In the genomic region with DNA sequence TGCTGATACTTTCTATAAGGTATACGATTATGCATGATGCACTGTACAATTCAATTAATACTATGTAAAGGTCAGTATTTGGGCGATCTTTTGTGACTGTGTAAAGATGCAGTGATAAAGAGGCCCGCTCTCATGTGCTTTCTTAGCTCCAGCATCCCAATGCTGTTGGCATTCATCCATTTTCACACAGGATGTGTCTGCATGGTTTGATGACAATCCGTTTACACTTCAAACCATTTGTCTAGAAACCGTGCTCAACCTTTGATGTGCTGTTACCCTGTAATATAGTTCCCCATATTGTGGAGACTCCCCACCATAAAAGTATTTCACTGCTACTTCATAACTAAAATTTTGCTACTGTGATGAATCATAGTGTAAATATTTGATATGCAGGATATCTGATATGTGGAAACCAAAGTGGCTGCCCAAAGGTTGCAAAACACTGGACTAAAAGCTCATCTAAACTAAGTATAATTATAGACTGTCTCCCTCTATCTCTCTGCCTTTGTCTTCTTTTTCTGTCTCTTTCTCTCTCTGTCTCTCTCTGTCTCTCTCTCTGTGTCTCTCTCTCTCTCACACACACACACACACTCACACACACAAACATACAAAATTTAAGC, we compare ENCODE assay signal across 26 mouse cellular contexts.
DNase-seq lines count a peak whose midpoint lies in the region; ATAC-seq and TF ChIP-seq lines count a peak whose summit lies in the region.
"Had no signal": no experiment of that assay in that cellular context is flagged by ENCODE, and none has a peak within 500 bp of the region (broad histone marks: within the 10 kb centered on the region; RNA-seq: fewer than 3 reads in every experiment).

No protein-coding gene starts in this region.

- no peak for DNase-seq in forebrain, postnatal 0 days
- DNase-seq in lung, postnatal 0 days (ENCODE audit: low spot score), result peak; percentile 10
- DNase-seq in lung, postnatal 4 days, result no peak
- DNase-seq in brain, embryonic 14.5 days (ENCODE audit: low read depth), result peak; percentile 77
- no peak for DNase-seq in adrenal gland, postnatal 25 days
- DNase-seq: adrenal gland, postnatal 14 days; B cell, adult 2 months; cerebellum, adult 8-10 months; cerebellum, postnatal 25 days; gastrocnemius, postnatal 10 days; heart, adult 18-20 months; heart, postnatal 4 days; kidney, adult 11 months; kidney, postnatal 25 days; retina, postnatal 1 day; right cerebral cortex, postnatal 14 days; thymus, postnatal 4 days had no signal

- no peak overlapping the region for H3K4me2 ChIP-seq in forebrain, embryonic 16.5 days (ENCODE audit: low read length)
- no peak overlapping the region for H3K4me2 ChIP-seq in forebrain, postnatal 0 days (ENCODE audit: low read depth)
- no peak overlapping the region for H3K4me2 ChIP-seq in lung, postnatal 0 days (replicated peaks; ENCODE audit: low read depth, low read length)
- H3K4me2 ChIP-seq: heart, embryonic 12.5 days; hindbrain, embryonic 13.5 days; kidney, embryonic 15.5 days; liver, embryonic 11.5 days; neural tube, embryonic 15.5 days had no signal

- peaks cover 11% of the 10 kb centered on the region; the same call in 1 of the 2 replicates for H3K4me1 ChIP-seq in forebrain, embryonic 16.5 days (replicated peaks; ENCODE audit: control insufficient read depth, insufficient read depth, low read length)
- no peaks in the 10 kb centered on the region for H3K4me1 ChIP-seq in forebrain, postnatal 0 days (ENCODE audit: insufficient read depth)
- H3K4me1 ChIP-seq in lung, postnatal 0 days (ENCODE audit: insufficient read depth, low read depth, low read length), result no peaks in the 10 kb centered on the region
- H3K4me1 ChIP-seq: heart, embryonic 12.5 days; kidney, embryonic 15.5 days had no signal

- H3K36me3 ChIP-seq in forebrain, embryonic 16.5 days (ENCODE audit: control insufficient read depth, insufficient read depth), result no peaks in the 10 kb centered on the region
- H3K36me3 ChIP-seq in forebrain, postnatal 0 days (ENCODE audit: insufficient read depth), result no peaks in the 10 kb centered on the region
- H3K36me3 ChIP-seq in lung, postnatal 0 days (ENCODE audit: insufficient read depth, low read length), result no peaks in the 10 kb centered on the region
- H3K36me3 ChIP-seq: heart, embryonic 12.5 days; hindbrain, embryonic 13.5 days; kidney, embryonic 15.5 days; neural tube, embryonic 15.5 days had no signal

- peak; percentile 54; the same call in 1 of the 2 replicates for ATAC-seq in forebrain, embryonic 16.5 days
- ATAC-seq in forebrain, postnatal 0 days, result no peak
- ATAC-seq in lung, postnatal 0 days, result no peak
- ATAC-seq in cerebellum, adult (ENCODE audit: insufficient number of reproducible peaks, low FRiP score, low TSS enrichment), result no peak
- ATAC-seq: inflammation-experienced regulatory T-cells, adult 6 months had no signal

- no peak for TF ChIP-seq EP300 in lung, postnatal 0 days (IDR thresholded peaks at IDR 0.05)

- H3K4me3 ChIP-seq in forebrain, embryonic 16.5 days (replicated peaks; ENCODE audit: low read length), result no peak overlapping the region
- H3K4me3 ChIP-seq in forebrain, postnatal 0 days (ENCODE audit: low read depth, low read length), result no peak overlapping the region
- H3K4me3 ChIP-seq in lung, postnatal 0 days (ENCODE audit: low read depth, low read length), result no peak overlapping the region
- H3K4me3 ChIP-seq: heart, embryonic 12.5 days; hindbrain, embryonic 13.5 days; kidney, embryonic 15.5 days; neural tube, embryonic 15.5 days had no signal

- H3K9me3 ChIP-seq in forebrain, embryonic 16.5 days (ENCODE audit: control insufficient read depth, low read length), result no peaks in the 10 kb centered on the region
- no peaks in the 10 kb centered on the region for H3K9me3 ChIP-seq in forebrain, postnatal 0 days (ENCODE audit: low read length)
- H3K9me3 ChIP-seq in lung, postnatal 0 days (ENCODE audit: low read length), result no peaks in the 10 kb centered on the region
- H3K9me3 ChIP-seq: heart, embryonic 12.5 days; hindbrain, embryonic 13.5 days; kidney, embryonic 15.5 days; neural tube, embryonic 15.5 days had no signal

- TF ChIP-seq POLR2A in brain, embryonic 14.5 days (IDR thresholded peaks at IDR 0.05; ENCODE audit: borderline replicate concordance, extremely low read depth, insufficient read depth, insufficient read length, poor library complexity, severe bottlenecking), result no peak

- WGBS in forebrain, embryonic 16.5 days, result 61% methylated on average over 5 of the region's 5 CpGs
- 54% methylated on average over 5 of the region's 5 CpGs for WGBS in forebrain, postnatal 0 days
- 57% methylated on average over 5 of the region's 5 CpGs for WGBS in lung, postnatal 0 days

- no peak for TF ChIP-seq CTCF in forebrain, postnatal 0 days (IDR thresholded peaks at IDR 0.05; ENCODE audit: low read depth)
- TF ChIP-seq CTCF in lung, postnatal 0 days (IDR thresholded peaks at IDR 0.05), result no peak
- no peak for TF ChIP-seq CTCF in brain, embryonic 14.5 days (IDR thresholded peaks at IDR 0.05; ENCODE audit: borderline replicate concordance, extremely low read depth, insufficient read depth, insufficient read length)

- no peaks in the 10 kb centered on the region for H3K27me3 ChIP-seq in forebrain, embryonic 16.5 days (replicated peaks; ENCODE audit: control insufficient read depth, insufficient read depth, low read length)
- H3K27me3 ChIP-seq in forebrain, postnatal 0 days (ENCODE audit: insufficient read depth, low read length), result no peaks in the 10 kb centered on the region
- no peaks in the 10 kb centered on the region for H3K27me3 ChIP-seq in lung, postnatal 0 days (replicated peaks; ENCODE audit: insufficient read depth, low read length)
- H3K27me3 ChIP-seq: CH12.LX; heart, embryonic 12.5 days; hindbrain, embryonic 13.5 days; kidney, embryonic 15.5 days; neural tube, embryonic 15.5 days had no signal

- H3K27ac ChIP-seq in forebrain, embryonic 16.5 days (ENCODE audit: low read length), result no peak overlapping the region
- no peak overlapping the region for H3K27ac ChIP-seq in forebrain, postnatal 0 days (ENCODE audit: low read depth, low read length)
- H3K27ac ChIP-seq in lung, postnatal 0 days (ENCODE audit: low read length), result no peak overlapping the region
- H3K27ac ChIP-seq: hindbrain, embryonic 13.5 days; kidney, embryonic 15.5 days; neural tube, embryonic 15.5 days had no signal

- H3K9ac ChIP-seq in forebrain, embryonic 16.5 days (replicated peaks; ENCODE audit: low read depth, low read length), result no peak overlapping the region
- no peak overlapping the region for H3K9ac ChIP-seq in forebrain, postnatal 0 days
- H3K9ac ChIP-seq in lung, postnatal 0 days (replicated peaks; ENCODE audit: low read depth), result no peak overlapping the region
- H3K9ac ChIP-seq: heart, embryonic 12.5 days; hindbrain, embryonic 13.5 days; kidney, embryonic 15.5 days; neural tube, embryonic 15.5 days had no signal

Comparison
In these comparisons a context has a peak if more than half of its experiments do, and no peak if none do; other contexts are left out.
1. DNase-seq: peak in lung, postnatal 0 days (single experiment) and brain, embryonic 14.5 days (single experiment); none in forebrain, postnatal 0 days (single experiment), lung, postnatal 4 days (0 of 2) and adrenal gland, postnatal 25 days (single experiment).